8 mouse cellular contexts compared by ENCODE assay signal in genomic region chr16:46010153-46010905, GRCm38 (mm10). TPM values are rescaled to one million over a fixed set of nuclear protein-coding genes. Genes with fewer than 3 reads are reported as not detected.
DNase-seq lines count a peak whose midpoint lies in the region; ATAC-seq and TF ChIP-seq lines count a peak whose summit lies in the region.

TSS of gene Plcxd2 (minus strand) at chr16:46010218.

- 0% methylated on average over 39 of the region's 39 CpGs for WGBS in hindbrain, embryonic 12.5 days
- WGBS in lung, postnatal 0 days, result under 1% methylated on average over 38 of the region's 39 CpGs

- peaks cover 15% of the 10 kb centered on the region; the same call in 1 of the 2 replicates for H3K4me1 ChIP-seq in hindbrain, embryonic 12.5 days
- H3K4me1 ChIP-seq in lung, postnatal 0 days (ENCODE audit: insufficient read depth, low read depth, low read length), result no peaks in the 10 kb centered on the region; the same call in 1 of the 2 replicates

- H3K9ac ChIP-seq in hindbrain, embryonic 12.5 days, result peak within 1 kb of the TSS; percentile 72
- peak within 1 kb of the TSS; percentile 41 for H3K9ac ChIP-seq in lung, postnatal 0 days (replicated peaks; ENCODE audit: low read depth)

- TF ChIP-seq CTCF in lung, postnatal 0 days (IDR thresholded peaks at IDR 0.05), result no peak

- 0 out of 2 replicates have a peak, but pooled peaks cover 5% of the 10 kb centered on the region for H3K27me3 ChIP-seq in hindbrain, embryonic 12.5 days
- H3K27me3 ChIP-seq in lung, postnatal 0 days (replicated peaks; ENCODE audit: insufficient read depth, low read length), result no peaks in the 10 kb centered on the region

- no peak for TF ChIP-seq EP300 in lung, postnatal 0 days (IDR thresholded peaks at IDR 0.05)

- H3K9me3 ChIP-seq in hindbrain, embryonic 12.5 days (replicated peaks), result no peaks in the 10 kb centered on the region
- H3K9me3 ChIP-seq in lung, postnatal 0 days (ENCODE audit: low read length), result no peaks in the 10 kb centered on the region

- peak within 1 kb of the TSS; percentile 75 for H3K4me2 ChIP-seq in hindbrain, embryonic 12.5 days (replicated peaks)
- peak within 1 kb of the TSS; percentile 76 for H3K4me2 ChIP-seq in lung, postnatal 0 days (replicated peaks; ENCODE audit: low read depth, low read length)

- DNase-seq in T-cell, adult 2 months (ENCODE audit: low spot score), result peak; percentile 93
- peak; percentile 96 to 97 for DNase-seq in cerebellum, postnatal 25 days
- peak; percentile 90 to 92 for DNase-seq in frontal cortex, postnatal 14 days (ENCODE audit: low spot score in 2 of 2)
- DNase-seq in layer of hippocampus, postnatal 10 days (ENCODE audit: low spot score in 2 of 2), result peak; percentile 92 to 93
- peak; percentile 98 for DNase-seq in lung, postnatal 0 days (ENCODE audit: low spot score)
- DNase-seq in ovary, postnatal 10 days (ENCODE audit: low spot score), result peak; percentile 86
- peak; percentile 96 for DNase-seq in thymus, postnatal 0 days (ENCODE audit: low spot score)

- H3K27ac ChIP-seq in hindbrain, embryonic 12.5 days, result peak within 1 kb of the TSS; percentile 46
- H3K27ac ChIP-seq in lung, postnatal 0 days (ENCODE audit: low read length), result no peak within 1 kb of the TSS

- H3K36me3 ChIP-seq in hindbrain, embryonic 12.5 days, result no peaks in the 10 kb centered on the region
- no peaks in the 10 kb centered on the region for H3K36me3 ChIP-seq in lung, postnatal 0 days (ENCODE audit: insufficient read depth, low read length)

- peak; percentile 99 for ATAC-seq in hindbrain, embryonic 12.5 days (ENCODE audit: low FRiP score)
- peak; percentile 99 for ATAC-seq in lung, postnatal 0 days

- H3K4me3 ChIP-seq in hindbrain, embryonic 12.5 days, result peak within 1 kb of the TSS; percentile 67
- H3K4me3 ChIP-seq in lung, postnatal 0 days (ENCODE audit: low read depth, low read length), result peak within 1 kb of the TSS; percentile 47

RNA-seq across cellular contexts. Expression of gene Plcxd2, which starts in this region (rescaled TPM):
- polyA plus RNA-seq in hindbrain, embryonic 12.5 days (2016; fragmentation: Nextera tagmentation; extraction: Ambion mirVana), result 6.6 and 6.7 TPM in 2 replicates
- total RNA-seq in layer of hippocampus, postnatal 10 days (2021), result 10 to 100 TPM; 32.8 to 34.0 TPM
- 0.15 and 0.20 TPM in 2 replicates for polyA plus RNA-seq in lung, postnatal 0 days (2015; fragmentation: Nextera tagmentation; extraction: Ambion mirVana)
- polyA plus RNA-seq in thymus, postnatal 0 days (2015; fragmentation: Nextera tagmentation; extraction: Ambion mirVana), result 7.4 and 7.5 TPM in 2 replicates

Comparison
In these comparisons a context has a peak if more than half of its experiments do, and no peak if none do; other contexts are left out.
1. Peak in DNase-seq, ATAC-seq, H3K4me3 ChIP-seq, H3K9ac ChIP-seq and H3K4me2 ChIP-seq in lung, postnatal 0 days; RNA of the gene not detected or under 1 TPM.